Mouse (Mus musculus) liver, embryonic 15.5 days (tissue): Measurements from ENCODE around the gene Zbtb8b. TPM values are rescaled to one million over a fixed set of nuclear protein-coding genes. Genes with fewer than 3 reads are reported as not detected.

Experiments
- ATAC-seq: fragments of 200-750 bp; cut with Nextera tagmentation; 2 replicates; pipeline ENCODE4 v1.8.0; 2017; ENCODE audit warnings: moderate number of reproducible peaks, mild to moderate bottlenecking, moderate library complexity; ENCODE audit not compliant: insufficient read depth
- H3K27ac ChIP-seq: fragments of 300-500 bp; sonication (generic); replicated peaks from 2 replicates; pipeline ENCODE4 v1.5.1; 2015; ENCODE audit warnings: mild to moderate bottlenecking, inconsistent platforms
- H3K27me3 ChIP-seq: fragments of 300-500 bp; sonication (generic); 2 replicates; pipeline ENCODE4 v1.6.1; 2015; ENCODE audit warnings: mild to moderate bottlenecking, inconsistent platforms
- H3K36me3 ChIP-seq: fragments of 300-500 bp; sonication (generic); replicated peaks from 2 replicates; pipeline ENCODE4 v1.6.1; 2015; ENCODE audit warnings: moderate library complexity, mild to moderate bottlenecking, inconsistent platforms
- H3K4me1 ChIP-seq: fragments of 300-500 bp; sonication (generic); replicated peaks from 2 replicates; pipeline ENCODE4 v1.6.1; 2015; ENCODE audit warnings: inconsistent platforms
- H3K4me2 ChIP-seq: fragments of 300-500 bp; sonication (generic); 2 replicates; pipeline ENCODE4 v1.6.1; 2015; ENCODE audit warnings: moderate library complexity, mild to moderate bottlenecking, inconsistent platforms
- H3K4me3 ChIP-seq: fragments of 300-500 bp; sonication (generic); replicated peaks from 2 replicates; pipeline ENCODE4 v1.5.1; 2015; ENCODE audit warnings: mild to moderate bottlenecking, inconsistent platforms
- H3K9ac ChIP-seq: fragments of 300-500 bp; sonication (generic); 2 replicates; pipeline ENCODE4 v1.6.1; 2015; ENCODE audit warnings: moderate library complexity, mild to moderate bottlenecking, inconsistent platforms
- H3K9me3 ChIP-seq: fragments of 300-500 bp; sonication (generic); replicated peaks from 2 replicates; pipeline ENCODE4 v1.6.1; 2016; ENCODE audit warnings: inconsistent platforms
- WGBS: fragments of 180-500 bp; shearing (Covaris S2); methylation state at CpG from one replicate; pipeline ENCODE4 v1.1.7; 2015; ENCODE audit warnings: mixed read lengths; ENCODE audit not compliant: insufficient replicate concordance; 5-methylcytosine and 5-hydroxymethylcytosine counted together
- polyA plus RNA-seq: library from polyadenylated mRNA; unstranded; fragments of >200 nt; fragmentation: Nextera tagmentation; extraction: Ambion mirVana; gene quantifications from 2 replicates; pipeline ENCODE4 v1.2.1, GENCODE M21; 2015

The Zbtb8b gene
- polyA plus RNA-seq, 1 experiment from 2014 or later = 0.79 TPM

DNA sequence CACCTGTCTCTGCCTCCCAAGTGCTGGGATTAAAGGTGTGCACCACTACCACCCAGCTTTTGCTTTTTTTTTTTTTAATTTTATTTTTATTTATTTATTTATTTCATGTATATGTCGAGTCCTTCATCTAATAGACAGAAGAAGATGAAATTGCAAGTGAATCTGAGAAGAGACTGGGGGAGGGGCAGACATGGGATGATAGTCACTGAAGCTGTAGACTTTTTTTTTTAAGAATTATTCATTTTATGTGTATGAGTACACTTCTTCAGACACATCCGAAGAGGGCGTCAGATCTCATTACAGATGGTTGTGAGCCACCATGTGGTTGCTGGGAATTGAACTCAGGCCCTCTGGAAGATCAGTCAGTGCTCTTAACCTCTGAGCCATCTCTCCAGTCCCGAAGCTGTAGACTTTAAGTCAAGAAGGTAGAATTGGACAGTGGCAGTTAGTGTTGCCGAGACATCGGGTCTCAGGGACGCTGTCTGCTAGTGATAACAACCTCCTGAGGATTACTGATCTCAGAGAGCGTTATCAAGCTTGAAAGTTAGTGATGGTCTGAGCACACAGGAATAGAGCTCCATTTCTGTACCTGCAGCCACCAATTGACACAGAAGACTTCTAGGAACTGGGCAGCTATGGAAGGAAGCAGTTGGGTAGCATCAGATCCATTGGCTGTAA lies 54.2 kb downstream of the Zbtb8b start:
- 31% methylated on average over 8 of the region's 8 CpGs for WGBS
- H3K27ac ChIP-seq = peak overlapping the region; percentile 71

DNA sequence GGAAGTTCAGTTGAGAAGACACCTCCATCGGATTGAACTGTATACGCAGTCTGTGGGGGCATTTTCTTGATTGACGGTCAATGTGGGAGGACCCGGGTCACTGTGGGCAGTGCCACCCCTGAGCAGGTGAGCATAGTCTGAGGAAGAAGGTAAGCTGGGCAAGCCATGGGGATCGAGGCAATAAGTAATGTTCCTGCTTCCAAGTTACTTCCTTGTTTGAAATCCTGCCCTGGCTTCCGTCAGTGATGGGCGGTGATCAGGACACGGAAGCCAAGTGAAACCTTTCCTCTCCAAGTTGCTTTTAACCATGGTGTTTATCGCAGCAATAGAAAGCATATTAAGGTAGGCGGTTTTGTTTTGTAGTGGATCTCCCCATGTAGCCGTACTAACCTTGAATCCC lies 55.0 kb downstream of the Zbtb8b start:
- Histone ChIP-seq H3K36me3 (no peaks in the 10 kb centered on the region), H3K4me2 (no peak overlapping the region; the same call in 1 of the 2 replicates), H3K4me3 (no peak overlapping the region), H3K27ac (peak overlapping the region; percentile 71; the same call in 1 of the 2 replicates), H3K27me3 (no peaks in the 10 kb centered on the region), H3K9ac (no peak overlapping the region), H3K4me1 (peaks cover 36% of the 10 kb centered on the region), H3K9me3 (no peaks in the 10 kb centered on the region)
- ATAC-seq = no peak
- WGBS = 71% methylated on average over 11 of the region's 11 CpGs

More for the DNA sequence above, 54.2 kb downstream of the Zbtb8b start:
- no peaks in the 10 kb centered on the region for H3K36me3 ChIP-seq
- H3K4me2 ChIP-seq = peak overlapping the region; percentile 43
- peaks cover 36% of the 10 kb centered on the region for H3K4me1 ChIP-seq
- no peaks in the 10 kb centered on the region for H3K27me3 ChIP-seq
- peak; percentile 92 for ATAC-seq
- H3K9ac ChIP-seq = 0 out of 2 replicates have a peak overlapping the region, but pooled peaks have one; percentile 18
- no peaks in the 10 kb centered on the region for H3K9me3 ChIP-seq
- H3K4me3 ChIP-seq = no peak overlapping the region

DNA sequence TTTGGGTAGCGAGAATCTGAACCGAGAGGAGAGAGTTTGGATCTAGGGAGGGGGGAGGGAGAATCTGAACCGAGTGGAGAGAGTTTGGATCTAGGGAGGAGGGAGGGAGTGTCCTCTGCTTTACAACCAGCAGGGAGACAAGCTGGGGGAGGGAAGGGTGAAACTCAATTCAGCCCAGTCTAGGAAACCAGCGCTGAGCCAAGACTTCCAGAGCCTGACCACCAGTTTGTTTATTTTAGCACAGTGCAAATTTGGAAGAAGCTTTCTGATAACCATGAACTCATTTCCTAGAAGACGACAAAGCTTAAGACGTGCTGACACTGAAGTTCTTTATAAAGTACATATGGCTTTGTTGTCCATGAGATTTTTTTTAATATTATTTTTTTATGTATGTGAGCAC lies 56.2 kb downstream of the Zbtb8b start:
- no peaks in the 10 kb centered on the region for H3K9me3 ChIP-seq
- peaks cover 5% of the 10 kb centered on the region; the same call in 1 of the 2 replicates for H3K27me3 ChIP-seq
- peaks cover 40% of the 10 kb centered on the region for H3K4me1 ChIP-seq
- ATAC-seq = no peak
- 38% methylated on average over 6 of the region's 6 CpGs for WGBS
- no peak overlapping the region for H3K4me2 ChIP-seq
- H3K9ac ChIP-seq = no peak overlapping the region
- no peaks in the 10 kb centered on the region for H3K36me3 ChIP-seq
- no peak overlapping the region for H3K4me3 ChIP-seq
- H3K27ac ChIP-seq = 0 out of 2 replicates have a peak overlapping the region, but pooled peaks have one; percentile 24

- no peak overlapping the region for H3K9ac ChIP-seq
- no peak for ATAC-seq
- WGBS = 90% methylated on average over 3 of the region's 3 CpGs
- H3K9me3 ChIP-seq = no peaks in the 10 kb centered on the region
- H3K4me1 ChIP-seq = peaks cover 40% of the 10 kb centered on the region
- no peak overlapping the region for H3K4me3 ChIP-seq
- no peak overlapping the region for H3K4me2 ChIP-seq
- H3K27me3 ChIP-seq = peaks cover 12% of the 10 kb centered on the region
- no peaks in the 10 kb centered on the region for H3K36me3 ChIP-seq
- no peak overlapping the region for H3K27ac ChIP-seq
Measured at GRCm38 (mm10) chr4:129383586-129383985, 57.1 kb downstream of the Zbtb8b start.

- Histone ChIP-seq H3K36me3 (no peaks in the 10 kb centered on the region), H3K9me3 (no peaks in the 10 kb centered on the region), H3K4me2 (no peak overlapping the region), H3K4me1 (peaks cover 42% of the 10 kb centered on the region), H3K27me3 (peaks cover 22% of the 10 kb centered on the region), H3K9ac (no peak overlapping the region), H3K27ac (no peak overlapping the region), H3K4me3 (no peak overlapping the region)
- 88% methylated on average over 2 of the region's 2 CpGs for WGBS
- no peak for ATAC-seq
Measured at GRCm38 (mm10) chr4:129382488-129382887, 58.2 kb downstream of the Zbtb8b start.

DNA sequence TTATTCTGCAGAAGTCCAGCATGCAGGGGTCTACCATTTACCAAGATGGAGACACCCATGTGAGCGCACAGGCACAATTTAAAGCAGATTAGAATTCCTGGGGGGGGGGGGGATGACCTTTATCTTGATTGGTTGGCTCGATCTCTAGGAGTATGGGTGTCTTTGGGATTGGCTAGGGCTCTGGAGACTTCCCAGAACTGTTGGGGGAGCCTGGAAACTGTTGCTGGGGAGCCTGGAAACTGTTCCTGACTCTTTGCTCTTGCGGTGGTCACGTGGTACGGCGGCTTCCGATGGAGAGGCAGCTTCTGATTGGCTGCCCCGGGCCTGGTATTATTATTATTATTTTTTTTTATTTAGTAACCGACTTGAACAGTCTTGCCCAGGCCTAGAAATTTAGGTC lies 58.6 kb downstream of the Zbtb8b start:
- Histone ChIP-seq H3K36me3 (no peaks in the 10 kb centered on the region), H3K27me3 (peaks cover 26% of the 10 kb centered on the region), H3K4me1 (peaks cover 41% of the 10 kb centered on the region), H3K9ac (no peak overlapping the region), H3K9me3 (no peaks in the 10 kb centered on the region), H3K4me2 (no peak overlapping the region), H3K4me3 (no peak overlapping the region), H3K27ac (no peak overlapping the region)
- ATAC-seq = no peak
- WGBS = 82% methylated on average over 9 of the region's 9 CpGs

DNA sequence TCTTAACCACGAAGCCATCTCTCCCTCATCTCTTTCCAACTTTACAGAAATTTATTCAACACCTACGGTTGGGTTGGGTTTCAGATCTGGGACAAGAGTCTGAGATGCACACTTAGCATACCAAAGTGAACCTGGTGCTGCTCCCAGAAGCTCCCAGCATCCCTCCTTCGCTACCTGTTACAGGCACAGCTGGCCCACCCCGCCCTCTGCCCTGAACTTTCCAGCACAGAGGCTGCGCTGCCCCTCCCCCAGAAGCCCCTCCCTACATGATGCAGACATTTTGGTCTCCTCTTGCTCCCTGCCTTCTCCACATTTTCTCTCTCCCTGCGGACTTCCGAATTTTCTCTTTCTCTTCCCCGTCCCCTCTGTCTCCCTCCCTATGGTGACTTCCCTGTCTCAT lies 59.5 kb downstream of the Zbtb8b start:
- Histone ChIP-seq H3K36me3 (no peaks in the 10 kb centered on the region), H3K27ac (no peak overlapping the region), H3K4me3 (no peak overlapping the region), H3K4me2 (no peak overlapping the region), H3K9me3 (no peaks in the 10 kb centered on the region), H3K4me1 (peaks cover 40% of the 10 kb centered on the region), H3K9ac (no peak overlapping the region), H3K27me3 (peaks cover 27% of the 10 kb centered on the region)
- 61% methylated on average over 8 of the region's 8 CpGs for WGBS
- no peak for ATAC-seq

DNA sequence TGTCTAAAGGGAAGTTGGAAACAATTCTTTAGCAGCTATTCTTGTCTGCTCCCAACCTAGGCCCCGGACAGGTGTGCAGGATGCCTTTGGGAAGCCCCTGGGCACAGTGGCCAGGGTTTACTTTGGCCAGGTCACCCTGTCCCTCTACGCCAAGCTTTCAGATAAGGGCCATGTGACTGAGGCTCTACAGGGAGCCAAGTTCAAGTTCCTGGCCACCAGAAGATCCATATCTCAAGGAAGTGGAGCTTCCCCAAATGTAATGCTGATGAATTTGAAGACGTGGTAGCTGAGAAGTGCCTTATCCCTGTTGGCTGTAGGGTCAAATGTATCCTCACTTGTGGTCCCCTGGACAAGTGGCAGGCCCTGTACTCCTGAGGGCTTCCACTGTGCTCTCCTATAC lies 60.8 kb downstream of the Zbtb8b start:
- Histone ChIP-seq H3K36me3 (no peaks in the 10 kb centered on the region), H3K4me2 (no peak overlapping the region), H3K4me3 (no peak overlapping the region), H3K4me1 (peaks cover 41% of the 10 kb centered on the region), H3K9ac (no peak overlapping the region), H3K9me3 (no peaks in the 10 kb centered on the region), H3K27me3 (peaks cover 27% of the 10 kb centered on the region), H3K27ac (no peak overlapping the region)
- no peak for ATAC-seq
- 40% methylated on average over 3 of the region's 3 CpGs for WGBS

GRCm38 (mm10) chr4:129377601-129378390 lies 62.9 kb downstream of the Zbtb8b start, which contains the start of gene Zbtb8a:
Gene Zbtb8a, minus strand, starts transcription at chr4:129378116.
- ATAC-seq = peak; percentile 68
- Histone ChIP-seq H3K27me3 (peaks cover 27% of the 10 kb centered on the region), H3K27ac (peak within 1 kb of the TSS; percentile 76), H3K9ac (peak within 1 kb of the TSS; percentile 81), H3K36me3 (no peaks in the 10 kb centered on the region), H3K4me1 (peaks cover 51% of the 10 kb centered on the region), H3K4me3 (peak within 1 kb of the TSS; percentile 77), H3K9me3 (no peaks in the 10 kb centered on the region), H3K4me2 (peak within 1 kb of the TSS; percentile 98)
- WGBS = 2% methylated on average over 65 of the region's 65 CpGs

GRCm38 (mm10) chr4:129376961-129377545 lies 63.6 kb downstream of the Zbtb8b start:
- ATAC-seq = peak; percentile 86
- Histone ChIP-seq H3K4me3 (peak overlapping the region; percentile 77), H3K27ac (peak overlapping the region; percentile 76), H3K9me3 (no peaks in the 10 kb centered on the region), H3K4me1 (peaks cover 56% of the 10 kb centered on the region), H3K36me3 (no peaks in the 10 kb centered on the region), H3K9ac (peak overlapping the region; percentile 81), H3K4me2 (peak overlapping the region; percentile 98), H3K27me3 (peaks cover 27% of the 10 kb centered on the region)
- WGBS = under 1% methylated on average over 63 of the region's 68 CpGs

DNA sequence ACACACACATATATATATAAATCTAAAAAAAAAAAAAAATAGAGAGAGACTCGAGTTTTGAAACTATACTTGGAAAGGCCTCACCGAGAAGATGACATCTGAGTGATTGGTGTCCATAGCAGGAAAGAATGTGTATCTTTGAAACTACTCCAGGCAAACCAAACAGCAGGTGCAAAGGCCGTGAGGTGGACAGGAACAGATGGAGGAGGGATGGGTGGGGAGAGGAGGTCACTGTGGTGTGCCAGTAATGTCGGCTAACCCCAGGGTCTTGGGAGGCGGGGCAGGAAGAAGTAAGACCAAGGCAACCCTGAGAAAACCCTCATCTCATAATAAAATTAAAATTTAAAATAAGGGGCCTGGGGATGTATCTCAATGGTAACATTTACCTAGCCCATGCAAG lies 64.8 kb downstream of the Zbtb8b start:
- H3K36me3 ChIP-seq = no peaks in the 10 kb centered on the region
- ATAC-seq = no peak
- H3K4me3 ChIP-seq = no peak overlapping the region
- no peaks in the 10 kb centered on the region for H3K9me3 ChIP-seq
- no peak overlapping the region for H3K9ac ChIP-seq
- H3K27ac ChIP-seq = no peak overlapping the region
- peaks cover 56% of the 10 kb centered on the region for H3K4me1 ChIP-seq
- WGBS = 67% methylated on average over 5 of the region's 5 CpGs
- H3K27me3 ChIP-seq = peaks cover 27% of the 10 kb centered on the region
- peak overlapping the region; percentile 98 for H3K4me2 ChIP-seq
